Mouse (Mus musculus) left cerebral cortex, adult 11 months (tissue): Measurements from ENCODE around the gene Lamtor2.

Experiments used
- DNase-seq: peaks from one replicate; pipeline ENCODE4 v3.0.0; 2022; ENCODE audit warnings: low spot score

The Lamtor2 gene

GRCm38 (mm10) chr3:88568615-88569014 is 15.7 kb upstream of the Lamtor2 start:
- DNase-seq, result no peak

DNA sequence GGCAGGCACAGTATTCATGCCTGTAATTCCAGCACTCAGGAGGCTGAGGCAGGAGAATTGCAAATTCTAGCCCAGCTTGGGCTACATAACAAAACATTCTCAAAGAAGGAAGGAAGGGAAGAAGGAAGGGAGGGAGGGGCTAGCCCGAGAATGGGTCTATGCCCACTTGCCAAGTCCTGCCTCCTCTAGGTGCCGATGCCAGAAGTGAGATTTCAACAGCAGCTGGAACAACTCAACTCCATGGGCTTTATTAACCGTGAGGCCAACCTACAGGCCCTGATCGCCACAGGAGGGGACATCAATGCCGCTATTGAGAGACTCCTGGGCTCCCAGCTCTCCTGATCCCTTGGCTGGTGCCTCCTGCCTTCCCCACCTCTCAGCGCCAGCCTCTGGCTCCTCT is 15.0 kb upstream of the Lamtor2 start:
- DNase-seq, result no peak

GRCm38 (mm10) chr3:88566536-88567061 is 13.7 kb upstream of the Lamtor2 start:
- no peak for DNase-seq

DNA sequence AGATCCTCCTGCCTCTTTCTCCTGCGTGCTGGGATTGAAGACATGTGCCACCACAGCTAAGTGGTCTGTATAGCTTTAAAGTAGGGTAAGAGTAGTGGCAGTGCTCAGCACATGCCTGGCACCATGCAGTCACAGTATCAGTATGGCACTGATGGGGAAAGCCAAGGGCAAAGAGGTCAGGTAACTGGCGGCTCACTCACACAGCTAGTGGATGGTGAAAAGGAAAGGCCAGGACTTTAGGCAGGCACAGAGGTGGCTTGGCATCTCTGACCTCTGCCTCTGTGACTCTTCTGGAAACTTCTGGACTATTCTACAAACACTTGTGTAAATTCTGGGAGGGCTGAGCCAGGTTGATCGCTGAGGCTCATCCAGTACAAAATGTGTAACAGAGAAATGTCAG is 13.2 kb upstream of the Lamtor2 start:
- DNase-seq, result no peak

DNA sequence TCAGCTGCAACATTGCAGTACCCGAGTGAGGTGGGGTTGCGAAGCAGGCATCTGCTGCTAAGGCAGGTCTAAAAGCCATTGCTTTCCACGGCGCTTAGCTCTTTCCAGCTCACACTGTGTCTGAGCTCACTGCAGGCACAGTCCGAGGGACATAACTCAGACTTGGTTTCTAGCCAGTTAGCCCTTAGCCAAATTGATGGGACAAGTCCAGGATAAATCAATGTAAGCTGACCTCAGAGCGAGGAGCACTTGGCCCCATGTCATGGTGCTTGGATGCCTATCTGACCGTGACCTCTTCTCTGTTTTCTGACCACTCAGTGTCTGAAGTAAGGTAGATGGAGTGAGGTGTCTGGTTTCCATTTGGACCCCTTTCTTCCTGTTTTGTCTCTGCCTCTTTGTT is 11.1 kb upstream of the Lamtor2 start:
- DNase-seq, result no peak

DNA sequence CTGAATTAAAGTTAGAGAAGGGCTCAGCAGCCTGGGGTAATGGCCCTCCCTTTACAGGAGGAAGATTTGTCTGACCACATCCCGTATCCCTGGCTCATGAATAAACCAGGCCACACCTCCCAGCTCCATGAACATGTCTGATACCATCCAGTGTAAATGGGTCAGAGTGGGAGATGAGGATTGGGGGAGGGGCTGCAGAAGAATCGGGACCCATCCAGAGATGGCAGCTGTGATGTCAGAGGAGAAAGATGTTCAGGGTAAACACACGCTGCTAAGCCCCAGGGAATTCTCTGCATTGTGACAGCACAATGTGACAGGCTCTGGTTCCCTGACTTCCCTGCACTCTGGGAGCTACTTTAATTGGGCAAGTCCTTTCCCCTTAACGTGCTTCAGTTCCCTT is 10.6 kb upstream of the Lamtor2 start:
- no peak for DNase-seq

DNA sequence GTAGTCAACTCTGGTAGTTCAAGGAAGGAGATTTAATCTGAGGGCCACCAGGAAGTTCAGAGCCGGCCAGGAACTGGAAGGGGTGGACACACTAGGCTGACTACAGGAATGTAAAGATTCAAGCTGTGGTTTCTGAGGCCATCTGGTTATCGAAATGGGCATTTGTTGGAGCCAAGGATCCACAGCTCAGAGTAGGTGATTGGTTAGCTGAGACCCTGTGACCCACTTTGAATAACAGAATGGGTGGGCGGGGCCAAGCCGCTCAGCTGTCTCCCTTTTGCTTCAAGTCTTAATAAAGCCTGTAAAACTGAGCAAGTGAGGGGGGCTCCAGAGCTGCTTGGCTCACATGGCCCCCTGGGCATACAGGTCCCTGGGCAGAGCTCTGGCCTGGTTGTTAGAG is 9.1 kb upstream of the Lamtor2 start:
- no peak for DNase-seq

GRCm38 (mm10) chr3:88559596-88559995 is 6.7 kb upstream of the Lamtor2 start:
- no peak for DNase-seq

- no peak for DNase-seq
Measured at GRCm38 (mm10) chr3:88556616-88557015, 3.7 kb upstream of the Lamtor2 start.

DNA sequence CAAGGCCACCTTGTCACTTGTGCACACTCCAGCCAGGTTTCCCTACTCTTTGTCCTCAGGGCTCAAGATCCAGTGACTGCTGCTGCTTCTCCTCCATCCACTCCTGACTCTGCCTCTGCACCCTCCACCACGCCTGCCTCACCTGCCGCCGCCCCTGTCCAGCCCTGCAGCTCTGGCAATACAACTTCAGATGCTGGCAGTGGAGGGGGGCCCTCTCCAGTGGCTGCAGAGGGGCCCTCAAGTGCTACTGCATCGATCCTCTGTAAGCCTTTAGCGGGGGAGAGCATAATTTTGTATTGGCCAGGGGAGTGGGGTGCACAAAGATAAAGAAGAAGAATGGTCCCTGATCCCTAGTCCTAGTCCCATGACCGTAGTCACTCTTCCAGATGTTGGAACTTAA is 2.9 kb upstream of the Lamtor2 start:
- DNase-seq, result no peak

DNA sequence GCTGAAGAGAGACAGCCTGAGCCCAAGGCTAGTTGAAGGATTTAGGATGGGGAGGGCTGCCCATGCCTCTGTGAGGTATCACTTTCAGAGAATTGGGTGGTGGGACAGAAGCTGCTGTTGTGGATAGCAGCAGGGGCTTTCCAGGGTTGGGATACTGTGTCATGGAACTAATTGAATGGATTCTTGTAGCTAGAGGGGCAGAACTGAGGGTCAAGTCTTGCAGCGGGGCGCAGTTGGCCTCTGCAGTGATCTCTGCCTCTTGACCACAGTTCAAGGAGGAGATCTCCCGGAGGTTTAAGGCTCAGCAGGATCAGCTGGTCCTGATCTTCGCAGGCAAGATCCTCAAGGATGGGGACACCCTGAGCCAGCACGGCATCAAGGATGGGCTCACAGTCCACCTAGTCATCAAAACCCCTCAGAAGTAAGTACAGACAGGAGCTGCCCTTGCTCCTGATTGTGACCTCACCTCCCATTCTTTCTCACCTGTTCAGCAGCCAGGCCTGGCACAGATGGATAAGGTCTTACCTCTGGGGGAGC is 2.3 kb upstream of the Lamtor2 start:
- DNase-seq, result no peak

- no peak for DNase-seq
Measured at GRCm38 (mm10) chr3:88553880-88554586, 1.2 kb upstream of the Lamtor2 start.

DNA sequence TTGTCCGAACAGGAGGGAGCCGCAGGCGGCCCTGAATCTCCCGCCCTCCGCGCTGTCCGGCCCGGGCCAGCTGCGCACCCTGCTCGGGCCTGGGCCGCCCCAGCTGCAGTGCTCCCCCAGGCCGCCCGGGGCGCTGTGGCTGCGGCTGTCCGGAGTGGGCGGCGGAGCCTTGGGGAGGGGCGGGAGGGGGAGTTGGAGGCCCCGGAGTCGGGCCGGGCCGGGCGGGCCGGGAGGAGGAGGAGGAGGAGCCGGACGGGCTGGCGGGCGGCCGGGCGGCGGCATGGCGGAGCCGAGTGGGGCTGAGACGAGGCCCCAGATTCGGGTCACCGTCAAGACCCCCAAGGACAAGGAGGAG is 628 bp upstream of the Lamtor2 start, which contains the start of gene Ubqln4:
Gene Ubqln4 (plus strand): TSS at position 234 of the 355 bp plus-strand sequence.
- DNase-seq, result peak; percentile 80

DNA sequence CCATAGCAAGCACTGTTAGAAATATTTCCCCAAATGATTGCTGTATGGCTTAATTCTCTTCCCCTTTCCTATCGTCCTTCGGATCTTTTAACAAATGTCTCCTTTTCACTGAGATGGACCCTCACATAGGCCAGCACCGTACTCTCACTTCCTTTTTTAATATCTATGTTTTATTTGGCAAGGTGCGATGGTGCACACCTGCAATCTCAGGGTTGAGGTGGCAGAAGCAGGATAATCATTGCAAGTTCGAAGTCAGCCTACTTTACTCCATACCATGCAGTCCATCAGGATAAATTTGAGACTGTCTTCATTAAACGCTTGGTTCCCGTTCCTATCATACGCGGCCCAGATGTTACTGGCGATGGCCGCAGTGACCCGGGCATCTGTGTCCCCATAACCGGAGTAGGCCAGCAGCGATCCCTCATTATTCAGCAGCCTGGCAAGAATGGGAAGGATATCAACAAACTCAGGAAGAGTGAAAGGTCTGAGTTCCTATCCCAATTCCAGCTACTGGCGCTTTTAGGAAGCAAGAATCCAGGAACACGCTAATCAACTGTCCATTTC is 710 bp downstream of the Lamtor2 start:
- DNase-seq, result no peak

DNA sequence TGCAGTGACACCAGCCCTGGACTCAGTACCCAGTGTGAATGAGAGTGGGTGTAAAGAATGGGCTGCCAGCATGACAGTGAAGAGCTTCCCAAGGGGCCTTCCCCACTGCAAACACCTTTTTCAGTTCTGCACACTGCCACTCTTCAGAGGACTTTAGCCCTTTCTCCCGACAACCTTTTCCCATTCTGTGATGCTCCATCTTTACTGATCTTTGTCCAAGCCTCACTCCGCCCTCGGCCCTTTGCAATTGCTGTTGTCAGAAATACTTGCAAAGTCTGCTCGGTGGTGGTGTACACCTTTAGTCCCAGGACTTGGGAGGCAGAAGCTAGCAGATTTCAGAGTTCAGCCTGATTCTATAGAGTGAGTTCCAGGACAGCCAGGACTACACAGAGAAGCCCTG is 1.3 kb downstream of the Lamtor2 start:
- DNase-seq, result no peak

DNA sequence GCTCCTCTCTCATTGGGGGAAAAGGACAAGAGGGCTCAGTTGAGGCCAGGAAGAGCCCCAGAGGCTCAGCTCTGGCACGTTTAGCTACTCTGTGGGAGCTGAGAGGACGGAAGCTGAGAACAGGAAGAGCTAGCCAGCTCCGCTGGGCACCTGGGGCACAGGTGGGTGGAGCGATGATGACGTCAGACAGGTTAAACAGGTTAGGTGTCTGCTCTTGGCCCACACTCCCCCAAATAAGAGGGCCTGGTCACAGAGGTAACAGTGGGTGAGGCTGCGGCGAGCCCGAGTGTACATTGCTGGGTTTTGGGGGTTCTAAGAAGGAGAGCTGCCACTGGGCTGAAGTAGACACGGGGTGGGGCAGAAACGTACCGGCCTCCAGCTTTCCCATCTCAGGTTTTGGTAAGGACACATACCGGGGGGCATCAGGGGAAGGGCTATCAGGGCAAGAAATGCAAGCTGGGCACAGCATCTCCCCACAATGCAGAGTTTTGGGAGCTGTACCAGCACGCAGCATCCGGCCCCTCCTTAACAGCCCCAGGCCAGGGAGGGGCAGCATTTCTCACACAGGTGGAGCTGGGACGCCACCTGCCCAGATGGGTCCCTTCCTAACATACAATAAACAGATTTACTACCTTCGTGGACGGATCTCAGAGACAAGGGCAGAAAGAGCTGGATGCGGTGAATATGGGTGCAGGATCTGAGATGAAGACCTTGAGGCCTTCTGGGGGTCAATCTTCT is 4.5 kb downstream of the Lamtor2 start, which contains the start of gene Rab25:
Gene Rab25 (minus strand): TSS at position 121 of the 738 bp plus-strand sequence.
- DNase-seq, result no peak

DNA sequence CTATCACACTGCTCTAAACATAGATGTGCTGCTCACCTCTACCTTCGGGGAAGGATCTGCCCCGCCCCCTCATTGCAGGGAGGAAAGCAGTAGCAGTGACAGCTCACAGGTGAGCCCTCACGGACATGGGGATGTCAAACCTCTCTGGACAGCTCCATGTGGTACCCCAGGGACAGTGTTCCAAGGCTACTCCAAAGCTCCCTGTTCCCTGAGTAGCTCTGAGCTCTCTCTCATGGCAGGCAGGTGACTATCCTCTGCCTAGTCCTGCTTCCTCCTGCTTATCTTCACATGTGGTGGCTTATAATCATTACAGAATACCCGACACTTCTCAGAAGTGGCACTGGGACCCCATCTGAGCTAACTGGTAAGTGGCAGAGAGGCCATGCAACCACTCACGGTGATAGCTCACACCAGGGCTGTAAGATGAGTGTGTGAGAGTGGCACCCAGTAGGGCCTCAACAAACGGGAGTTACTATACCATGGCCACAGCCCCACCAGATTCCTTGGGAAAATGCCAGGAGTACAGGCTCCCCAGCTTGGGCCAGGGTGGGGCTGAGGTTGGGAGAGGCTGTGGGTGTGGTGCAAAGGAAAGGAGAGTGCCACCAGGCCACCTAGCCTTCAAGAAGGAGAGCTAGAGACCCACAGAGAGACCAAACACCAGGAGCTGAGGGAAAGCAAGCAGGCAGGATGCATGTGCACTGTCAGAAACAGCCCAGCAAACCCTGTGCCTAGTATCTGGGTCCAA is 6.0 kb downstream of the Lamtor2 start:
- no peak for DNase-seq

DNA sequence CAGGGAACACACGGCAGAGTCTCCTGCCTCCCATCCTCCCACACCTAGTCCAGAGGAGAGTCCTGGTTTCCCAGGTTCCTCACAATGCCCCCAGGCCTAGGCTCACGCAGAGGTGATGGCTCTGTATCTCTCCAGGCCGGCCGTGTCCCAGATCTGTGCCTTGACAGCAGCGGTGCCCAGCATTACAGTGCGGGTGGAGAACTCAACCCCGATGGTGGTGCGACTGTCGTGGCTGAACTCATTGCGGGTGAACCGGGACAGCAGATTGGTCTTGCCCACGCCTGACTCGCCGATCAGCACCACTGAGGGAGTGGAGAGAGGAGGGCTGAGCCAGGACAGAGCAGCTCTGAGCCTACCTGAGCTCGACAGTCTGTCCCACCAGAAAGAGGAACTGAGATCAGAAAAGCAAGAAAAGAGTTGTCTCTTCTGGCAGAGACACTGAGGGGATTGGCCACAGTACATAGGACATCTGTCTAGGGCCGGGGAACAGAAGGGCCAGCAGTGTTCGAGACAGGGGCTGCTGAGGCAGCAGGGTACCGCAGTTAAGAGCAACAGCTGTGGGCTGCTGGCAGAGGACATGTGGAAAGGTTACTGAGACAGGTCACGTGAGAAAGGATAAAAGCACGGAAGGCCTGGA is 7.8 kb downstream of the Lamtor2 start:
- DNase-seq, result no peak

DNA sequence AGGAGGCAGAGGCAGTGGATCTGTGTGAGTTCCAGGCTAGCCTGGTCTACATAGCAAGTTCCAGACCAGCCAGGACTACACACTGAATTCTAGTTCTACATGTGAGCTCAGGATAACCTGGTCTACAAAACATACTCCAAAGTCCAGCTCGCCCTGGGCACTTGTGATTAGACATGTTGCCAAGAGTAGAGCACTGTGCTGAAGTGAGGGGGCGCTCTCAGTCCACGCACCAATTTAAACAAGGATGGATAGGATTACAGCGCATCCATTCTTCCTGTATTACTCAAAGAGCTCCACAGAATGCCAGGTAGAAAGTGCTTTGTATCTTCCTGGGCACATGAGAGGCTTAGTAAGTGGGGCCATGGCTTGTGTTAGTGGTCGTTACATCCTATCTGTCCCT is 8.4 kb downstream of the Lamtor2 start:
- no peak for DNase-seq

DNA sequence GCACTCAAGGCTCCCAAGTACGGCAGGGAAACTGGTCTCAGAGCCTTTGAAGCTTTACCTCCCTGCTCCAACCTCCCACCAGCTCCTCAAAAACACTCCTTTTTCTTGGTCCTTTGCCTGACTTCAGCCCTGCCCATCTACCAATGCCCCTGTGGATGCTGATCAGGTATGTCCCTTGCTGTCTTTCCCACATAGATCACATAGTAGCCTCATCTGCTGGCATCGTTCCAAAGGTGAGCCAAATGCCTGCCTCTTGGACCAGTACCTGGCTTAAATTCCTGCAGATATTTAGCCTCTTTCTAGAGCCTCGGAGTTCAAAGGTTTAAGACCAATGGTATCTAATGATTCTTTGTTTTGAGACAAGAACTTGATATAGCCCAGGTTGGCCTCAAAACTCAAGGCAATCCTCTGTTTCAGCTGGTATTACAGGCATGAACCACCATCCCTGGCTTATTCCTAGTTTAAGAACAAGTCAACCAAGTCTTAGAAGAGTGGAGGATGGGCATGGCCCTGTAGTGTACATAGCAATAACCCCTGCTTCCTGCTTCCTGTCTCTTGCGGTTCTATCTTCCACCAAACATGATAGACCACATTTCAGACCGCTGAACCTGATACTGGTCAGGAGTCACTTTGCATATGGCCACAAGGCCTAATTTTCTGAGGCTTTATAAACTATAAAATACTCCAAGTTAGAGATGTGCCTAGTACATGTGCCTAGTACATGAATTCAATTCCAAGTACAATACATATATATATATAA is 9.0 kb downstream of the Lamtor2 start:
- no peak for DNase-seq

- no peak for DNase-seq
Measured at GRCm38 (mm10) chr3:88543174-88543573, 9.7 kb downstream of the Lamtor2 start.
